Mouse (Mus musculus) CD4-positive, CD25-positive, alpha-beta regulatory T cell, adult 9 weeks (primary cell): ENCODE results near the gene Olfr1328. TPM values are rescaled to one million over a fixed set of nuclear protein-coding genes. Genes with fewer than 3 reads are reported as not detected.

ENCODE experiments used
- polyA plus RNA-seq: library from polyadenylated mRNA; unstranded; fragments of 100-300 nt; shearing (Covaris generic); gene quantifications from one replicate; pipeline ENCODE4 v1.2.1, GENCODE M21; 2017

Gene Olfr1328
- not detected for polyA plus RNA-seq

GRCm38 (mm10) chr4:118938512-118938911 is at the start of gene Olfr1328:
Gene Olfr1328, minus strand, starts transcription at chr4:118938612.

DNA sequence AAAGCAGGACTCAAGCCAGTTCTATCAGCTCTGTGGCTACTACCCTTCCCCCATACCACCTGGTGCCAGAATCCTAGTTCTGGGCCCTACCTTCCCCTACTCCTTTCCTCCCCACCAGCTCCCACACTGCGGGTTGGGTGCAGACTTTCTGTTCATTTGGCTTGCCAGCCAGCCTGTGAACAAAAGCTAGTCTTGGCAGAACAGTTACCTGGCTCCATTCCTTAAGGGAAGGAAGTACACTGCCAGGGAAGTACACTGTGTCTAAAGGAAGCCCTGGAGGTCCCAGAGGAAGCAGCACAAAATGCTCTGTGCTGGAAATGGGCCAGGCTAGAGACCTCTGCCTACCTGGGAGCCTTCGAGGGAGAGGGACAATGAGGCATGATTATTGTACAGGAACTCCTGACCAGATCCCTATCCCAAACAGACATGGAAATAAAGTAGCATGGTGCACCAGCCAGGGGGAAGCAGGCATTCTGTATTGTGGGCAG is 22.8 kb upstream of the Olfr1328 start, which contains the start of gene Lao1:
TSS of gene Lao1 (plus strand) at position 438 of the 488 bp plus-strand sequence.

GRCm38 (mm10) chr4:118917365-118917764 is 21.0 kb downstream of the Olfr1328 start, which contains the start of gene Olfr1329:
Gene Olfr1329, minus strand, starts transcription at chr4:118917465.

GRCm38 (mm10) chr4:118888297-118888696 is 50.1 kb downstream of the Olfr1328 start, which contains the start of gene Olfr1330:
Gene Olfr1330, plus strand, starts transcription at chr4:118888597.

Other genes starting within 250 kb of the Olfr1328 start
- not detected for gene Olfr1342, start 245.9 kb downstream of the Olfr1328 start, polyA plus RNA-seq
- not detected for gene Olfr1341, start 235.1 kb downstream of the Olfr1328 start, polyA plus RNA-seq
- not detected for gene Olfr1340, start 218.5 kb downstream of the Olfr1328 start, polyA plus RNA-seq
- not detected for gene Olfr1339, start 206.4 kb downstream of the Olfr1328 start, polyA plus RNA-seq
- gene Olfr1338, start 179.9 kb downstream of the Olfr1328 start, polyA plus RNA-seq = not detected
- not detected for gene Olfr1337, start 156.0 kb downstream of the Olfr1328 start, polyA plus RNA-seq
- not detected for gene Olfr1335, start 128.7 kb downstream of the Olfr1328 start, polyA plus RNA-seq
- not detected for gene Olfr1333, start 102.3 kb downstream of the Olfr1328 start, polyA plus RNA-seq
- gene Olfr1331, start 74.0 kb downstream of the Olfr1328 start, polyA plus RNA-seq = not detected
- gene Olfr1330, start 50.0 kb downstream of the Olfr1328 start, polyA plus RNA-seq = not detected
- gene Olfr1329, start 21.1 kb downstream of the Olfr1328 start, polyA plus RNA-seq = not detected
- gene Lao1, start 23.0 kb upstream of the Olfr1328 start, polyA plus RNA-seq = not detected
- gene Slc2a1, start 170.1 kb upstream of the Olfr1328 start, polyA plus RNA-seq = 79.4 TPM
- 3.6 TPM for gene Zfp691, start 235.6 kb upstream of the Olfr1328 start, polyA plus RNA-seq